Mouse (Mus musculus): Measurements from ENCODE around the gene Slc16a3.

The Slc16a3 gene

DNA sequence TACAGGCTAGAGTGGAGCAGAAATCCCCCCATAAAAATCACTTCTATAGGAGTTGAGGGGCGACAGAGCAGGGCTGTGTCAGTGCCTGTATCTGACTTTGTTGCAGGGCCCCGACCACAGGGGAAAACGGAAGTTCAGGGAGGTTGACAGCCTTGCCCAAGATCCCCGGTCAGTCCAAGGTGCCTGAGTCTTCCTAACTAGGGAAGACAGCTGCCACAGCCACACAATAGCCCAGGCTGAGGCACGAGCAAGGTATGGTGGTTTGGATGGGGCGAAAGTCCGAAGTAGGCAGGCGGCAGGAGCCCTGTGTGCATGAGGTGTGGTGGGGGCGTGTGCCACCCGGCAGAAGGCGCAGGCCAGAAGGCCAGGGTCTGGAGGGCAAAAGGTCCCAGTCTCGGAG, at the start of gene Slc16a3:
Slc16a3 (plus strand) TSS at position 153 of the 400 bp plus-strand sequence.
- DNase-seq: no peak

DNA sequence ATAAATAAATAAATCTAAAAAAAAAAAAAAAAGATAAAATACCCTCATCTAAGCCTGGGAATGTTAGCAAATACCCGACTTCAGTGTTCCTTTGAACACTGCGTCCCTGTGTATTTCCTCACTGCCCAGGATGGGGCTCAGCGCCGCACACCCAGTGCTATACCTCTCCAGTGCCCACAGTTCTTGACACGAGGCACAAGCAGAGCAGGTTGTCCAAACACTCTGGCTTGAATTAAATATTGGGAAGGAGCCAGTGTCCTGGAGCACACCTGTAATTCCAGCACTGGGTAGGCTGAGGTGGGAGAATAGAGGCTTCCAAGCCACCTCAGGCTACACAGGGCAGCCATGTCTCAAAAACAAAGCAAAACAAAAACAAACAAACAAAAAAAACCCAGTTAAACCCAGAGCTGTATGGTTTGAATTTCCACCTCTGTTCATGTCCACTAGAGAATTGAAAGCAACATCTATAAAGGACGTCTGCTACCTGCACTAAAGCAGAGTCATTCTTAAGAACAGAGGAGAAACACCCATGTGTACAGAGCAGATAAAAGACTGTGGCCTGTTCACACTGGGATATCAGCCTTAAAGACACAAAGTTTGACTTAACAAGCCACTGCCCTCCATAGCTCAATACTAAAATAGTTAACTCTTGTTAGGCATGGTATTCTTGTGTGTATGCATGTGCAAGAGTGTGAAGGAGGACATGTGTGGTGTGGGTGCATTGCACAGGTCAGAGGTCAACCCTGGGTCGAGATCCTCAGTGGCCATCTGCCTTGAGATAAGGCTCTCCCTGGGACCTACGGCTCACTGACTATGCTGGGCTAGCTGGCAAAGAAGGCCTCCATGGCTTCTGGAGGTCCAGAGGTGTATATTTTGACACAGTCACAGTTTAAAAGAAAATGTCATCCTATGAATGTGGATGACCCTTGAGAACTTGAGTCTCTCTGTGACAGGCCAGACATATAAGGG, 47.7 kb upstream of the Slc16a3 start:
- DNase-seq: peak; percentile 16

DNA sequence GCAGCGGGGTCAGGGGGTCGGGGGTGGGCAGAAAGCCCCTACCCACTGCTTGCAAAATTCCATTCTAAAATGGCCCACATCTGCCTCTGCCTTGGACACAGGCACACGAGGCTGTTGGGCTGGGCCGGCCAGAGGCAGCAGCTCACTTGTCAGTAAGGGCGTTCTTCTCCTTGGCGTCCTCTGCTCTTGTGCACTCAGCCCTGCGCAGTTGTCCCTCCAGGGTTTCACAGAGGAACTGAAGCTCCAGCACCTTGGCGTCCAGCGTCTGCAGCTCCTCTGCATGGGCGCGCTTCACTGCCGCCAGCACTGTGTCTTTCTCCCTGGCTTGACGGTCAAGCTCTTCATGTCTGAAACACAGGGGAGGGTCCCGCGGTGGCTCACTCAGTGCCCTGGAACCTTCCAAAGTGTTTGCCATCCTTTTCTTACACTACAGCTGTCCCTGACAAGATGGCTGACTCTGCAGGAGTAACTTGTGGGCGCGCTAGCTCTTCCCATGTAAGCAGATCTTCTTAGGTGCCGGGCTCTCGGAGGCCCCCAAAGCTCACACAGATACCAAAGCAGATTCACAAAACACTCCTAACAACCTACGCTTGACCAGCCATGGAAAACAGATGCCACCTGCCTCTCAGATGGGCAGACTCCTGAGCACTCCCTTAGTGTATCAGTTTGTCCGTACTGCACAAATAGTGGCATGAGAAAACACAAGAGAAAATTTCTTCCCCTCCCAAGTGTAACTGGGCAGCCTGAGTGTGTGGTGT, 46.4 kb upstream of the Slc16a3 start:
- no peak for DNase-seq

GRCm38 (mm10) chr11:120902487-120903142, 45.7 kb upstream of the Slc16a3 start:
- peak; percentile 35 for DNase-seq

- no peak for DNase-seq
Observed at GRCm38 (mm10) chr11:120903159-120903850, 45.0 kb upstream of the Slc16a3 start.

- DNase-seq: no peak
Observed at GRCm38 (mm10) chr11:120904561-120904960, 43.7 kb upstream of the Slc16a3 start.

- DNase-seq: peak; percentile 91
Observed at GRCm38 (mm10) chr11:120905430-120905873, 42.8 kb upstream of the Slc16a3 start.

DNA sequence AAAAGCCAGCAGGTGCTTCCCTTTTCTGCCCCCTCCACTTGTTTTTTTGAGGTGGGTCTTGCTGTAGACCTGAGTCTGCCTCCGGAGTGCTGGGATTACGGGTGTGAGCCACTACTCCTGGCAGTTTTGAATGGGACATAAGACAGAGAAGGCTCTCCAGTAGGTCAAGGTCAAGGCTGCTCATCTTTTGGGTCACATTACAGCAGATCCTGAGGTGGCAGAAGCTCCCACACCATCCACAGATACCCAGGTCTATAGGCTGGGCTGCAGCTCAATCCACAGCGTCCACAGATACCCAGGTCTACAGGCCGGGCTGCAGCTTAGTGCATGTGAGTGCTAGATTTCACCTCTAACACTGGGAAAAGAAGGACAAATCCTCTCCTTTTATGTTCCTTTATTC, 34.5 kb upstream of the Slc16a3 start:
- no peak for DNase-seq

DNA sequence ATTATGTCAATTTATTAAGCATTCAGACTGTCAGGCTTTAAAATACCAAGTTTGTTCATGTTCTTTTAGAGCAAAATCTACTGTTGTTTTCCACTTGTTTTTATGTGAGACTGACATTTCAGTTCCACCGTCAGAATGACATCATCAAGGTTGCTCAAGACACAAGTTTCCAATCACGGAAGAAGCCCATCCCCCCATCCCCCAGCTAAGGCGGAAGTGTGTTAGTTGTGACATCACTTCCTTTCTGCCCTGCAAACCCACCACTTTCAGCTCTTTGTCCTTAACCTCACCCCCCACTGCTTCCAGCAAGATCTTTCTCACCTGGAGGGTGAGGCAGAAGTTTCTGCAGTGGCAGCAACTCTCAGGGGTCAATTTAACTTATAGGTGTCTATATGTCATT, 31.8 kb upstream of the Slc16a3 start:
- no peak for DNase-seq

DNA sequence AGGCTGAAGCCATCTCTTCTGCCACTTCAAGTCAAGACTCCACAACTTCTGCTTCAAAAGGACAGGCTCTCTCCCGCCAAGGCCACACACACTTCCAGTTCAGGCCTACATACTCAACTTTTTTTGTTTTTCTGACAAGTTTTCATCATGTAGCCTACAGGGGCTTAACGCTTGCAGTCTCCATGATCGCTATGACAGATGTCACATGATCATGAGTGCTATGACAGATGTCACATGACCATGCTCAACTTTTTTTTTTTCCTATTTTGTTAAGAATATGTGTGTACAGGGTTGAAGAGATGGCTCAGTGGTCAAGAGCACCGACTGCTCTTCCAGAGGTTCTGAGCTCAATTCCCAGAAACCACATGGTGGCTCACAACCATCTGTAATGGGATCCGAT, 30.5 kb upstream of the Slc16a3 start:
- no peak for DNase-seq

GRCm38 (mm10) chr11:120922528-120922927, 25.8 kb upstream of the Slc16a3 start:
- DNase-seq: no peak

- DNase-seq: no peak
Observed at GRCm38 (mm10) chr11:120928468-120928867, 19.8 kb upstream of the Slc16a3 start.

DNA sequence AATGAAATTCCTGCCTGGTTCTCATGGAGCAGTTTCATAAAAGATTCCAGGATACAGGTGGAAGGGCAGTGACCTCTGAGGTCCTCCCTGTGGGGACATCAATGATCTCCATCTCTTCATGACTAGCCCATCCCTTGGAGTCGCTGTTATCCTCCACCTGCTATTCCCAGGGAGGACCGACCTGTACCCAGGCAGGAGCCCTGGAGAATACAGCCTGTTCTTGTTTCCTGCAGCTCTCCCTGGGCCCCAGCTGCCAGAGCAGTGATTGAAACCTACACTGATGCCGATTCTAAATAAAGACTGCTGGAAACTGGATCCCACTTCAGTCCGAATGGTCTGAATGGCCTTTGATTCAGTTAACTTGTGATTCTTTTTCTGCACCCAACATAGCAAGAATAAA, 16.8 kb upstream of the Slc16a3 start:
- no peak for DNase-seq

DNA sequence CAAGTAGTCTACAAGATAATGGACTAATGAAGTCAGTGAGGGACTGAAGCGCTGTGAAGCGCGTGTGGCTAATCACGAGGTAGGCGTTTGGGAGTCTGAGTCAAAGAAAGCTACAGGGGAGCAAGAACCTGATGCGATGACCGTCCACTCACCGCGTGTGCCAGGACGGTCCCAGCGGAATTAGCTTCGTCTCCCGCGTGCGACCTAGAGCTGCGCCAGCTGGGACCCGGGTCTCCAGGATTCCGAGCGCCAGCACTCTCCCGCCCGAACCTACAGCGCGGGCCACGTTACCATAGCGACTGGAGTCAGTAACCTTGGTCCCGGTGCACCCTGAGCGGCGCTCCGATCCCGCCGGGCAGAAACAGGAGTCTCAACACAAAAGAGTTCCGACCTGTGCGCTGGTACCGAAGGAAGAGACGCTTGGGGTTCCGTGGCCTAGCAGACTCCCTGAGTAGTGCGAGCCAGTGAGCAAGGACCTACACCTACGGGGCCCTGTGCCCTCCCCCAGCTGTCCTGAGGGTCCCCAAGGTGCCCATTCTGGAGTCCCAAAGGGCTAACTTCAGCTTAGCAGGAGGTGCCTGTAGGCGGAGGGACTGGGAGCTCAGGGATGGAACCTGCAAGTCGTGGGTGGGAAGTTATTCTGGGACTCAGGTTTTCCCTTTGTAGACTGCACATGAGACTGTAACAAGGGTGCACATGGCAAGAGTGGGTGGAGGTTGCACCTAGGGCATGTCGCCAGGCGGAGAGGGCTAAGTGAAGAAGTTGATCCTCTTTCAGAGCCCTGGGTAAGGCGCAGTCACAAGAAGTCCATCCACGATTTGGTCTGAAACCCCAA, 15.5 kb upstream of the Slc16a3 start, which contains the start of gene Ccdc57:
Ccdc57 (minus strand) TSS at position 309 of the 835 bp plus-strand sequence.
- peak; percentile 94 for DNase-seq

DNA sequence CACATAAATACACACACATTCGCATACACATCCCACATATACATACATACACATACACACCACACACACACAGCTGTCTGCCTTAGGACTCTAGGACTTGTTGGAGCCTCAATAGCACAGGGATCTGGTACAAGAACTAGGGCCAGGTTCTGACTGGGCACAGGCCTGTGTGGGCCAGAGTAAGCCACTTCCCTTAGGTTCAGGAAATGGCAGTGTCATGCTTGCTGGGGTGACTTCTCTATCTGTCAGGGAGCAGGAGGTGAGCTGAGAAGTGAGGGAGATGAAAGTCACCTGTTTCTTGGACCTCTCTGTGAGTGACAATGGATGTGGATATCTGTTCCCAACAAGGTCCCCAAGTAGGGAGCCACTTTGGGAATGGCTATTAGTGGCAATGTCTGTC, 10.3 kb upstream of the Slc16a3 start:
- DNase-seq: no peak

GRCm38 (mm10) chr11:120938795-120939194, 9.5 kb upstream of the Slc16a3 start:
- DNase-seq: no peak

GRCm38 (mm10) chr11:120939712-120940341, 8.5 kb upstream of the Slc16a3 start:
- DNase-seq: no peak

DNA sequence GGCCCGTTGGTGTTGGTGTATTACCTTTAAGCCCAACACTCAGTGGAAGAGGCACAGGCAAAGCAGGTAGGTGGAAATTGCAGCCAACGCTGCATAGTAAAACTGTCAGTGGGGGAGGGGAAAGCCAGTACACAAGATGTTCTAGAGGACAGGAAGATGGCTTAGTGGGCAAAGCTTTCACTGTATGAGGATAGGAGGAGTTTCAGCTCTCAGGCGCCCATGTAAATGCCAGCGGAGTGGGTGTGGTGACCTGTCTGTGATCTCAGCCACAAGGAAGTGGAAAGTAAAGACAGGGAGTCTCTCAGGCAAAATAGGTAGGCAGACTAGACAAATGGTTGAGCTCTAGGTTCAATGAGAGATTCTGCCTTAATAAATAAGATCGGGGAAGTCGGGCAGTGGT, 7.3 kb upstream of the Slc16a3 start:
- no peak for DNase-seq

- DNase-seq: no peak
Observed at GRCm38 (mm10) chr11:120945266-120945665, 3.0 kb upstream of the Slc16a3 start.

DNA sequence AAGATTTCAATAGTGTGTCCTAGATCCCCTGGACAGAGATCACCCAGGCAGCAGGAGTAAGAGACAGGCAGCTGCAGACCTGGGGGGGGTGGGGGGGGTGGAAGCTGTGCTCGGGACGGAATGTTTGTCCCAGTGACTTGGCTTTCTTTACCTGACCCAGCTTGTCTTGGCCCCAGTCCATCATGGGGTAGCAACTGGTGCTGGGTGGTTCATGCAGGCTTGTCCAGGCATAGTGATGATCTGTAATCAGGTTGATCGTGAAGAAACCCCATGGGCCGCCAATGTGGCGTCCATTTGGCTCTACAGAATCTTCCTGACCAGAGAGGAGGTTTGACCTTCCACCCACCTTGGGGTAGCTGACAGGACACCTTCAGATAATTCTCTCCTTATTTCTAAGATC, 2.4 kb upstream of the Slc16a3 start:
- DNase-seq: no peak
